Mouse (Mus musculus): ENCODE results near the gene Ints11. TPM values are rescaled to one million over a fixed set of nuclear protein-coding genes. Genes with fewer than 3 reads are reported as not detected.
A peak's percentile ranks its signal among the peaks of the same experiment; 100 is the strongest.

The Ints11 gene
- polyA plus RNA-seq, 1 experiment from 2014 or later, result 89.4 TPM

DNA sequence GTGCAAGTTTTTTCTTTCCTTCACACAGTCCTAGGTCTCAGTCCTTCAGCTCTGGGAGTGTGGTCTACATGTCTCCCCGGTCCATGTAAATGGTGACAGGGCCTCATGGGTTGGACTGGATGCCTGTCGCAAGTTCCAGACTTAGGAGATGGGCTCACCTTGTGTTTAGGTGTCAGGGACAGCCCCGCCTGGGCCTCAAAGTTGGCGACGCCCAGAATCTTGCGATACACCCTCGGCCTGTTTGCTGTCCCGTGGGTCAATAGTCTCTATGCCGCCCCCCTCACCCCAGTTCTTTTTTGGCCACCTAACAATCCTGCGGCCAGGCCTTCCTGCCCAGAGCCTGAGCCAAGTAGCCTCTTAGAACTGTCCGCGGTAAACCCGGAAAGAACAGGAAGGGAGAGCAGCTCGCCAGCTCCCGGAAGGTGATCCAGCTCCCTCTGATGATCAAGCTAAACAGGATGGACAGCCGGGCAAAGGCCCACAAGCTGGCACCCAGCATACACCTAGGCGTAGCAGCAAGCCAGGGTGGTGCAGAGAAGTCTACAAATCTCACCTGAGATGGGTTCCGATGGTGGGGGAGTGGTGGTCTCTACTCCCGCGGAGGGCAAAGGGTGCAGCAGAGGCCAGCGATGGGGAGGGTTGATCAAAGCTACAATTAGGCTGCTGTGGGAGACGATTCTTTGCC lies 590 bp upstream of the Ints11 start:
- peaks cover 6% of the 10 kb centered on the region for H3K36me3 ChIP-seq (ENCODE audit: control insufficient read depth, insufficient read depth, low read length)
- ATAC-seq (ENCODE audit: insufficient number of reproducible peaks, low FRiP score, low TSS enrichment, low read depth) (peak; percentile 3), DNase-seq (ENCODE audit: low spot score) (no peak)
- H3K4me1 ChIP-seq (ENCODE audit: control insufficient read depth, insufficient read depth, low read length), result peaks cover 6% of the 10 kb centered on the region
- no peaks in the 10 kb centered on the region for H3K27me3 ChIP-seq (ENCODE audit: control insufficient read depth, insufficient read depth, low read length)
- H3K4me2 ChIP-seq (ENCODE audit: low read depth, severe bottlenecking), result peak overlapping the region; percentile 96
- 13% methylated on average over 22 of the region's 22 CpGs for WGBS
- H3K9ac ChIP-seq (ENCODE audit: low read length), result peak overlapping the region; percentile 75
- no peaks in the 10 kb centered on the region for H3K9me3 ChIP-seq (ENCODE audit: control insufficient read depth, low read length)
- peak overlapping the region; percentile 77 for H3K4me3 ChIP-seq (ENCODE audit: low read depth, low read length)
- H3K27ac ChIP-seq (replicated peaks; ENCODE audit: low read depth, low read length), result no peak overlapping the region

DNA sequence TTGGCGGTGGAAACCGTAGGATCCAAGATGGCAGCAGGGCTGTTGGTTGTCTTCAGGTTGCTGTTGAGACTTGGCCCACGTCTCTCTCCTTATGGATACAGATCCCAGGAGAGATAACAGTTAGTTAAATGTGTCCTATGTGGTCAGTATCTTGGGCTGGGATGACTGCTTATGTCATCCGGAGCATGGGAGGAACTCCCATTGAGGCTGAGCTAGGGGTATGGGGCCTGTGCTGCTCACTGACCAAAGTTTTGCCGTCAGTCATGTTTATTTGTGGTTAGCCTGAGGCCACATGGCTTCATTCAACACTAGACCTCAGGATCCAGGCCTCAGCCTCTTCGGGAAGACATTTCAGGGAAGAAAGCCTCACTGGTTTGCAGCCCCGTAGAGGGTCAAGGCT lies 2.1 kb downstream of the Ints11 start:
- no peak for ATAC-seq (ENCODE audit: insufficient number of reproducible peaks, low FRiP score, low TSS enrichment, low read depth)
- Histone ChIP-seq H3K36me3 (ENCODE audit: control insufficient read depth, insufficient read depth, low read length) (peaks cover 18% of the 10 kb centered on the region), H3K4me2 (ENCODE audit: low read depth, severe bottlenecking) (no peak overlapping the region), H3K4me3 (ENCODE audit: low read depth, low read length) (no peak overlapping the region), H3K9ac (ENCODE audit: low read length) (no peak overlapping the region), H3K4me1 (ENCODE audit: control insufficient read depth, insufficient read depth, low read length) (peaks cover 6% of the 10 kb centered on the region), H3K27me3 (ENCODE audit: control insufficient read depth, insufficient read depth, low read length) (no peaks in the 10 kb centered on the region), H3K9me3 (ENCODE audit: control insufficient read depth, low read length) (no peaks in the 10 kb centered on the region), H3K27ac (replicated peaks; ENCODE audit: low read depth, low read length) (no peak overlapping the region)
- 95% methylated on average over 7 of the region's 7 CpGs for WGBS
- no peak for DNase-seq (ENCODE audit: low spot score)

DNA sequence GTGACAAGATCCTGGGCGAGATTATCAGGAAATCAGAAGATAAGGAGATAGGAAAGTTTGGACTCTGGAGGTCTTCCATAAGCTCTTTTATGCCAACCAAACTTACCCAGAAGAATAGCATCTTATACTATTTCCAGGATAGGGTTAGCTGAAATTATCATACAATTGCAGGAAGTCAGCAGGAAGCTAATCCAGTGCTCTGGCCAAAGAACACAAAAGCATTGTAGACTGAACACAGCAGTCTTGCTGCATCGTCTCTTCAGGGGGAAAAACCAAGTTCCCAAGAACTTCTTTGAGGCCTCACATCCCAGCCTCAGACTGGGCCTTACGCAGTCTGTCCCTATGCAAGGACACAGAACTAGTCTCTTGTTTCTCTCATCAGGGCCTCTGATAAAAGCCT lies 14.2 kb downstream of the Ints11 start:
- Histone ChIP-seq H3K27me3 (ENCODE audit: control insufficient read depth, insufficient read depth, low read length) (no peaks in the 10 kb centered on the region), H3K4me1 (ENCODE audit: control insufficient read depth, insufficient read depth, low read length) (no peaks in the 10 kb centered on the region), H3K36me3 (ENCODE audit: control insufficient read depth, insufficient read depth, low read length) (peaks cover 19% of the 10 kb centered on the region; the same call in 1 of the 2 replicates), H3K4me3 (ENCODE audit: low read depth, low read length) (no peak overlapping the region), H3K4me2 (ENCODE audit: low read depth, severe bottlenecking) (no peak overlapping the region), H3K9ac (ENCODE audit: low read length) (no peak overlapping the region), H3K9me3 (ENCODE audit: control insufficient read depth, low read length) (no peaks in the 10 kb centered on the region), H3K27ac (replicated peaks; ENCODE audit: low read depth, low read length) (no peak overlapping the region)
- 87% methylated on average over 3 of the region's 3 CpGs for WGBS
- DNase-seq (ENCODE audit: low spot score) (no peak), ATAC-seq (ENCODE audit: insufficient number of reproducible peaks, low FRiP score, low TSS enrichment, low read depth) (no peak)

DNA sequence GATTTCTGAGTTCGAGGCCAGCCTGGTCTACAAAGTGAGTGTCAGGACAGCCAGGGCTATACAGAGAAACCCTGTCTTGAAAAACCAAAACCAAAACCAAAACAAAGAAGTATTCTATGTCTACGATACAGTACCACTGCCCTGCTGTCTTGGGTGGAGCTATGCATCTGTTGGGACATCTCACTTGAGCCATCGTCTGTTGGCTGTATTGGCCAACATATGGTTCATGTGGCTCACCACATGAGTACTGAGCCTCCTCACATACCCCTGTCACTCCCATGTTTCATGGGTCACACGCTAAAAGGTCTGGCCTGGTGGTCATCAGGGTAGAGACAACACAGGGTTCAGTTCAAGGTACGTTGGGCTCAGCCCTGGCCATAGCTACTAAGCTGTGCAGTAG lies 17.0 kb downstream of the Ints11 start:
- no peak overlapping the region for H3K4me3 ChIP-seq (ENCODE audit: low read depth, low read length)
- H3K4me1 ChIP-seq (ENCODE audit: control insufficient read depth, insufficient read depth, low read length), result peaks cover 3% of the 10 kb centered on the region; the same call in 1 of the 2 replicates
- no peak overlapping the region for H3K4me2 ChIP-seq (ENCODE audit: low read depth, severe bottlenecking)
- H3K27ac ChIP-seq (replicated peaks; ENCODE audit: low read depth, low read length), result no peak overlapping the region
- no peak overlapping the region for H3K9ac ChIP-seq (ENCODE audit: low read length)
- no peak for ATAC-seq (ENCODE audit: insufficient number of reproducible peaks, low FRiP score, low TSS enrichment, low read depth)
- H3K27me3 ChIP-seq (ENCODE audit: control insufficient read depth, insufficient read depth, low read length), result no peaks in the 10 kb centered on the region
- WGBS, result 92% methylated on average over 5 of the region's 5 CpGs
- no peaks in the 10 kb centered on the region for H3K9me3 ChIP-seq (ENCODE audit: control insufficient read depth, low read length)
- no peak for DNase-seq (ENCODE audit: low spot score)
- H3K36me3 ChIP-seq (ENCODE audit: control insufficient read depth, insufficient read depth, low read length), result peaks cover 26% of the 10 kb centered on the region; the same call in 1 of the 2 replicates

DNA sequence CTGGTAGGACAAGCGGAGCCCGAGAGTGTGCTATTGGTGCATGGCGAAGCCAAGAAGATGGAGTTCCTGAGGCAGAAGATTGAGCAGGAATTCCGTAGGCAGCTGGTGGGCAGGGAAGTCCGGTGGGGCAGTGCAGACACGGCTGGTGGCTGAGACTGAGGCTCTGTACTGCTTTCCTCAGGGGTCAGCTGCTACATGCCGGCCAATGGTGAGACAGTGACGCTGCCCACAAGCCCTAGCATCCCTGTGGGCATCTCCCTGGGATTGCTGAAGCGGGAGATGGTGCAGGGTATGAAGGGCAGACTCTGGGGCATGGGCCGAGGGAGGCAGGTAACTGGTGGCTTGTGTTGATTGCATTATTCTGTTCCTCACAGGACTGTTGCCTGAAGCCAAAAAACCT lies 18.3 kb downstream of the Ints11 start:
- H3K4me3 ChIP-seq (ENCODE audit: low read depth, low read length), result no peak overlapping the region
- peaks cover 5% of the 10 kb centered on the region for H3K4me1 ChIP-seq (ENCODE audit: control insufficient read depth, insufficient read depth, low read length)
- H3K9me3 ChIP-seq (ENCODE audit: control insufficient read depth, low read length), result no peaks in the 10 kb centered on the region
- H3K4me2 ChIP-seq (ENCODE audit: low read depth, severe bottlenecking), result no peak overlapping the region
- peaks cover 26% of the 10 kb centered on the region; the same call in 1 of the 2 replicates for H3K36me3 ChIP-seq (ENCODE audit: control insufficient read depth, insufficient read depth, low read length)
- DNase-seq (ENCODE audit: low spot score) (no peak), ATAC-seq (ENCODE audit: insufficient number of reproducible peaks, low FRiP score, low TSS enrichment, low read depth) (no peak)
- no peaks in the 10 kb centered on the region for H3K27me3 ChIP-seq (ENCODE audit: control insufficient read depth, insufficient read depth, low read length)
- WGBS, result 89% methylated on average over 10 of the region's 10 CpGs
- no peak overlapping the region for H3K9ac ChIP-seq (ENCODE audit: low read length)
- no peak overlapping the region for H3K27ac ChIP-seq (replicated peaks; ENCODE audit: low read depth, low read length)

DNA sequence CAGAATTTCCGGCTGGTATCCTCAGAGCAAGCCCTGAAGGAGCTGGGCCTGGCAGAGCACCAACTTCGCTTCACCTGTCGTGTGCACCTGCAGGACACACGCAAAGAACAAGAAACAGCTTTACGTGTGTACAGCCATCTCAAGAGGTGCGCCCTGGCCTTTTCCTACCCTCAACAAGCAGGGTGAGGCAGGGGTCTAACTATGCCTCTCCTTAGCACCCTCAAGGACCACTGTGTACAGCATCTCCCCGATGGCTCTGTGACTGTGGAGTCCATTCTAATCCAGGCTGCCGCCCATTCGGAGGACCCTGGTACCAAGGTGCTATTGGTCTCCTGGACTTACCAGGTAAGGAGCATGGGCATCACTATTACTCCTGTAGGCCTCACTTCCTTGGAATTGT lies 18.8 kb downstream of the Ints11 start:
- Histone ChIP-seq H3K9me3 (ENCODE audit: control insufficient read depth, low read length) (no peaks in the 10 kb centered on the region), H3K9ac (ENCODE audit: low read length) (no peak overlapping the region), H3K4me1 (ENCODE audit: control insufficient read depth, insufficient read depth, low read length) (peaks cover 10% of the 10 kb centered on the region), H3K27ac (replicated peaks; ENCODE audit: low read depth, low read length) (no peak overlapping the region), H3K27me3 (ENCODE audit: control insufficient read depth, insufficient read depth, low read length) (no peaks in the 10 kb centered on the region), H3K4me3 (ENCODE audit: low read depth, low read length) (no peak overlapping the region), H3K36me3 (ENCODE audit: control insufficient read depth, insufficient read depth, low read length) (peaks cover 26% of the 10 kb centered on the region; the same call in 1 of the 2 replicates), H3K4me2 (ENCODE audit: low read depth, severe bottlenecking) (no peak overlapping the region)
- no peak for ATAC-seq (ENCODE audit: insufficient number of reproducible peaks, low FRiP score, low TSS enrichment, low read depth)
- 97% methylated on average over 9 of the region's 9 CpGs for WGBS
- DNase-seq (ENCODE audit: low spot score), result no peak

DNA sequence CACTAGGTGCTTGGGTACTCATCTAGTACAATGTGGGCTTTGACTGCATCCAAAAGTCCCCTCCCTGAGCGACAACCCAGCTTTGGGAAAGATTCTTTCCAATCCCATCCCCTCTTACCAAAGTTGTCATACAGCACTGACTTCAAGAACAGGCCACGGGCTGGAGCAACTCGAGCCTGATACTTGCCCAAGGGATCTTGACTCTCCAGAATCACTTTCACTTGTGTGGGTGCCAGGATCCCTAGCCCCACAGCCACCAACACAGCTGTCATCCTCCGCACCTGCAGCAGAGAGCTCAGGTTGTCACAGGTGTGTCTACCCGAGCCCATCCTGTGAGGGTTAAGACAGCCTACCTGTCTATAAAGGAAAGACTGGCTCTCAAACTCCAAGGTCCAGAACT lies 20.0 kb downstream of the Ints11 start:
- peaks cover 17% of the 10 kb centered on the region for H3K4me1 ChIP-seq (ENCODE audit: control insufficient read depth, insufficient read depth, low read length)
- no peak overlapping the region for H3K4me3 ChIP-seq (ENCODE audit: low read depth, low read length)
- H3K9ac ChIP-seq (ENCODE audit: low read length), result no peak overlapping the region
- no peak for DNase-seq (ENCODE audit: low spot score)
- no peak for ATAC-seq (ENCODE audit: insufficient number of reproducible peaks, low FRiP score, low TSS enrichment, low read depth)
- no peaks in the 10 kb centered on the region for H3K9me3 ChIP-seq (ENCODE audit: control insufficient read depth, low read length)
- WGBS, result 85% methylated on average over 5 of the region's 5 CpGs
- H3K27me3 ChIP-seq (ENCODE audit: control insufficient read depth, insufficient read depth, low read length), result no peaks in the 10 kb centered on the region
- no peak overlapping the region for H3K4me2 ChIP-seq (ENCODE audit: low read depth, severe bottlenecking)
- peaks cover 26% of the 10 kb centered on the region; the same call in 1 of the 2 replicates for H3K36me3 ChIP-seq (ENCODE audit: control insufficient read depth, insufficient read depth, low read length)
- H3K27ac ChIP-seq (replicated peaks; ENCODE audit: low read depth, low read length), result no peak overlapping the region

DNA sequence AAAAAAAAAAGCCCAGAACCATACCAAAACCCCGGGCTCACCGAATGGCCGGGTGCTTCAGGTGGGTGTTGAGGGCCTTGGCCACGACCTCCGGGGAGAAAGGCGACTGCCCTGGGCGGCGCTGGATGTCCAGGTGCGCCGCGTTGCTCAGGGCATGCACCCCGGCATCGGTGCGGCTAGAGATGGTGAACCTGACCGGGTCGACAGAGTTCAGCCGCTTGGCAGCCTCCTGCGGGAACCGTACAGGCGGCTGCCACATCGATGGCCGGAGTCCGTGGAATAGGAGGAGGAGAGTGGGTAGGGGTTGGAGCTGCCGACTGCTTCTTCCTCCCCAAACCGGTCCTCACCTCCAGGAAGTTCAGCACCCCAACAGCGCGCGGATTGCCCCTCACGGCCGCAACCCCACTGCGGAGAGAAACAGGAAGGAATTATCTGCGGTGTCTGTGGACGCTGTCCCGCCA lies 21.7 kb downstream of the Ints11 start:
- Histone ChIP-seq H3K4me3 (ENCODE audit: low read depth, low read length) (peak overlapping the region; percentile 84), H3K27ac (replicated peaks; ENCODE audit: low read depth, low read length) (no peak overlapping the region), H3K36me3 (ENCODE audit: control insufficient read depth, insufficient read depth, low read length) (peaks cover 19% of the 10 kb centered on the region; the same call in 1 of the 2 replicates), H3K4me1 (ENCODE audit: control insufficient read depth, insufficient read depth, low read length) (peaks cover 18% of the 10 kb centered on the region), H3K9ac (ENCODE audit: low read length) (peak overlapping the region; percentile 74), H3K9me3 (ENCODE audit: control insufficient read depth, low read length) (no peaks in the 10 kb centered on the region), H3K4me2 (ENCODE audit: low read depth, severe bottlenecking) (peak overlapping the region; percentile 97), H3K27me3 (ENCODE audit: control insufficient read depth, insufficient read depth, low read length) (no peaks in the 10 kb centered on the region)
- under 1% methylated on average over 34 of the region's 34 CpGs for WGBS
- DNase-seq (ENCODE audit: low spot score) (no peak), ATAC-seq (ENCODE audit: insufficient number of reproducible peaks, low FRiP score, low TSS enrichment, low read depth) (no peak)

Measured in limb, embryonic 11.5 days (tissue).